Mouse (Mus musculus): Measurements from ENCODE around the gene Anxa9. TPM values are rescaled to one million over a fixed set of nuclear protein-coding genes. Genes with fewer than 3 reads are reported as not detected.
"Not testable (repeated sequence)": the region's sequence is repeated elsewhere in the genome, so short reads cannot be mapped to it uniquely, and the experiment has no call there.

Anxa9 gene
- polyA plus RNA-seq (2014; fragmentation: Nextera tagmentation; extraction: Ambion mirVana), result 5.5 and 6.7 TPM in 2 replicates

DNA sequence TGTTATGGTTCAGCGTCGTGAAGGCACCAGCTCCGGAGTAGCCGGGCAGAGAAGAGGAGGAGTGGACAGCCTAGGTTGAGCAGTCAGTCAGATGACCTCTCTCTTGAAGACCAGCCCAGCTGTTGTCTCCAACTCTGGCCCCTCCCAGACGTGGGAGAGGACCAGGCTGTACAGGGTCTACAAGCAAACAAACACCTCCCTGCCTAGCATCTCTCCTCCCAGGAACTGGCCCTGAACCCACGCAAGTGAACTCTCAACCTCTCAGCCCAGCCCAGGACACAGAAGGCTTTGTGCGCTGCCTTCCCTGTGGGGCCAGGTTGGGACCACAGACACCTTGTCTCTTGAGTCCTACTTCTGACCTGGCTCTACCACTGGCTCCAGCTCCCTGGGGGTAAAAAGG lies at the start of gene Anxa9:
TSS of gene Anxa9 (minus strand) at position 77 of the 400 bp plus-strand sequence.
- ATAC-seq (replicated peaks; ENCODE audit: low FRiP score), result no peak
- Histone ChIP-seq H3K36me3 (ENCODE audit: control insufficient read depth, insufficient read depth, low read length) (peaks cover 4% of the 10 kb centered on the region), H3K27ac (ENCODE audit: low read depth, low read length) (no peak within 1 kb of the TSS), H3K9ac (ENCODE audit: low read depth, low read length) (no peak within 1 kb of the TSS), H3K27me3 (replicated peaks; ENCODE audit: control insufficient read depth, insufficient read depth, low read length) (no peaks in the 10 kb centered on the region), H3K4me2 (no peak within 1 kb of the TSS), H3K4me3 (ENCODE audit: low read depth, low read length) (no peak within 1 kb of the TSS), H3K9me3 (ENCODE audit: control insufficient read depth, low read length) (no peaks in the 10 kb centered on the region), H3K4me1 (replicated peaks; ENCODE audit: control insufficient read depth, insufficient read depth, low read length) (peaks cover 7% of the 10 kb centered on the region)
- DNase-seq (ENCODE audit: low spot score), result no peak
- 64% methylated on average over 7 of the region's 7 CpGs for WGBS

DNA sequence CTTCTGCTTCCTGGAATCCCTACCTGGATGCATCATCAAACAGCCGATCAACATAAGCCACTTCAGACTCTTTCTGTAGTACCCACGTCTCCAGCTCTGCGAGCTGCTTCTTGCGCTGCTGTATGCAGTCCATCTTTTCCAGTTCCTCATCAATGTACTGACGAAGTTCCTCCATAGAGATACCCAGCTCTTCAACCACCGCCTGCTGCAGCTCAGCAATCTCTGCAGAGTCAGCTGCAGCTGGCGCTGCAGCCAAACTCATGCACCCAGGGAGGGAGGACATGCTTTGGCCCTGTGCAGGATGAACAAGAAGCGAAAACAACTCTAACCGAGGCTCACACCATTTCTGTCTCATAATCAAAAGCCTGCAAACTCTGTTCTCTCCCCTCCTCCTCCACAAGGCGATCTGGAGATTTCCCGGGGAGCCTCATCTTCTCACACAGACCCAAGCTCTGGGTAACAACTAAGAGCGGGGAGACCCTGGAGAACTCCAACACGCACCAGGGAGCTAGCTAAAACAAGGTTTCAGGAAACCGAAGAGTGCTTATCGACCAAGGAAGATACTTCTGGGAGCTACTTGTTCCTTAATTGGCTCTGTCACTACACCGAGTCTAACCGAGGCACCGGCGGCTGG lies 49.1 kb upstream of the Anxa9 start:
- not testable (repeated sequence) for H3K9ac ChIP-seq (ENCODE audit: low read depth, low read length); ATAC-seq (replicated peaks; ENCODE audit: low FRiP score)
- WGBS, result 18% methylated on average over 8 of the region's 19 CpGs

DNA sequence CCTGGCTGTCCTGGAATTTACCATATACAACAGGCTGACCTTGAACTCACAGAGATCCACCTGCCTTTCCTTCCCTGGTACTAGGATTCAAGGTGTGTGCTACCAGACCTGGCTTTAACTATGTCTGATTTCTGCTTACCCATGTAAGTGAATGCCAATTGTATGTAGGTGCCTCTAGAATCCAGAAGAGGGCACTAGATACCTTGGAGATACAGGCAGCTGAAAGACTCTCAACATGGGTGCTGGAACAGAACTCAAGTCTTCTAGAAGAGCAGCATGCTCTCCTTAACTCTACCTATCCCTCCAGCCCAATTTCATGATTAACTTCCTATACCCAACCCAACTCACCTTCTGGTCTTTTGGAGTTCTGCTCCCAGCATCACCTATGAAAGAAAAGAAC lies 42.5 kb upstream of the Anxa9 start:
- H3K4me3 ChIP-seq (ENCODE audit: low read depth, low read length), result no peak overlapping the region
- no peak overlapping the region for H3K27ac ChIP-seq (ENCODE audit: low read depth, low read length)
- H3K36me3 ChIP-seq (ENCODE audit: control insufficient read depth, insufficient read depth, low read length), result peaks cover 49% of the 10 kb centered on the region
- ATAC-seq (replicated peaks; ENCODE audit: low FRiP score), result no peak
- no peak for DNase-seq (ENCODE audit: low spot score)
- H3K27me3 ChIP-seq (replicated peaks; ENCODE audit: control insufficient read depth, insufficient read depth, low read length), result no peaks in the 10 kb centered on the region
- H3K9me3 ChIP-seq (ENCODE audit: control insufficient read depth, low read length), result no peaks in the 10 kb centered on the region
- no peak overlapping the region for H3K9ac ChIP-seq (ENCODE audit: low read depth, low read length)
- H3K4me2 ChIP-seq, result no peak overlapping the region
- no peaks in the 10 kb centered on the region for H3K4me1 ChIP-seq (replicated peaks; ENCODE audit: control insufficient read depth, insufficient read depth, low read length)

More for the DNA sequence above, 49.1 kb upstream of the Anxa9 start:
- Histone ChIP-seq H3K4me2 (peak overlapping the region; percentile 52), H3K4me3 (ENCODE audit: low read depth, low read length) (peak overlapping the region; percentile 65)
- not testable (repeated sequence) for H3K9me3 ChIP-seq (ENCODE audit: control insufficient read depth, low read length); H3K27me3 ChIP-seq (replicated peaks; ENCODE audit: control insufficient read depth, insufficient read depth, low read length); H3K4me1 ChIP-seq (replicated peaks; ENCODE audit: control insufficient read depth, insufficient read depth, low read length); H3K36me3 ChIP-seq (ENCODE audit: control insufficient read depth, insufficient read depth, low read length); H3K27ac ChIP-seq (ENCODE audit: low read depth, low read length); DNase-seq (ENCODE audit: low spot score)

GRCm38 (mm10) chr3:95348343-95348742 lies 41.4 kb upstream of the Anxa9 start:
- not testable (repeated sequence) for DNase-seq (ENCODE audit: low spot score); H3K4me1 ChIP-seq (replicated peaks; ENCODE audit: control insufficient read depth, insufficient read depth, low read length); H3K9ac ChIP-seq (ENCODE audit: low read depth, low read length); H3K9me3 ChIP-seq (ENCODE audit: control insufficient read depth, low read length); H3K27me3 ChIP-seq (replicated peaks; ENCODE audit: control insufficient read depth, insufficient read depth, low read length); H3K27ac ChIP-seq (ENCODE audit: low read depth, low read length); H3K4me2 ChIP-seq; H3K4me3 ChIP-seq (ENCODE audit: low read depth, low read length); ATAC-seq (replicated peaks; ENCODE audit: low FRiP score)
- peaks cover 48% of the 10 kb centered on the region for H3K36me3 ChIP-seq (ENCODE audit: control insufficient read depth, insufficient read depth, low read length)
- WGBS, result 92% methylated on average over 5 of the region's 5 CpGs

DNA sequence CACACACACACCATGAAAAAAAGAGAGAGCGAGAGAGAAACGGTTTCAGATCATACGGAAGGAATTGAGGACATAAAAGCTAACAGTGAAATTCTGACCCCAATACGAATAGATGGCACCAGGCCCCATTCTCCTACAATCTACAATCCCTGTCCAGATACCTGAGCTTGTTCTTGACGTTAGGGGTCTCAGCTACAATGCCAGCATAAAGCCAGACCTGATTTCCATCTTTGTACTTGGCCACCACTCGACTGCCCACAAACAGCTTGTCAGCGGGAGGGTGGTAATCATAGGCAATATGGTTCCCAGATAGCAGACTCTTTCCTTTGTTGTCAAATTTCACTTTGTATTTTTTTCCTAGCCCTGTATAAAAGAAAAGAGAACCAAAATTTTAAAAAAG lies 39.5 kb upstream of the Anxa9 start:
- WGBS, result 91% methylated on average over 7 of the region's 7 CpGs
- Histone ChIP-seq H3K4me2 (no peak overlapping the region), H3K4me3 (ENCODE audit: low read depth, low read length) (no peak overlapping the region), H3K27ac (ENCODE audit: low read depth, low read length) (no peak overlapping the region), H3K27me3 (replicated peaks; ENCODE audit: control insufficient read depth, insufficient read depth, low read length) (no peaks in the 10 kb centered on the region), H3K4me1 (replicated peaks; ENCODE audit: control insufficient read depth, insufficient read depth, low read length) (no peaks in the 10 kb centered on the region), H3K9ac (ENCODE audit: low read depth, low read length) (no peak overlapping the region), H3K9me3 (ENCODE audit: control insufficient read depth, low read length) (no peaks in the 10 kb centered on the region), H3K36me3 (ENCODE audit: control insufficient read depth, insufficient read depth, low read length) (peaks cover 49% of the 10 kb centered on the region)
- ATAC-seq (replicated peaks; ENCODE audit: low FRiP score), result no peak
- no peak for DNase-seq (ENCODE audit: low spot score)

DNA sequence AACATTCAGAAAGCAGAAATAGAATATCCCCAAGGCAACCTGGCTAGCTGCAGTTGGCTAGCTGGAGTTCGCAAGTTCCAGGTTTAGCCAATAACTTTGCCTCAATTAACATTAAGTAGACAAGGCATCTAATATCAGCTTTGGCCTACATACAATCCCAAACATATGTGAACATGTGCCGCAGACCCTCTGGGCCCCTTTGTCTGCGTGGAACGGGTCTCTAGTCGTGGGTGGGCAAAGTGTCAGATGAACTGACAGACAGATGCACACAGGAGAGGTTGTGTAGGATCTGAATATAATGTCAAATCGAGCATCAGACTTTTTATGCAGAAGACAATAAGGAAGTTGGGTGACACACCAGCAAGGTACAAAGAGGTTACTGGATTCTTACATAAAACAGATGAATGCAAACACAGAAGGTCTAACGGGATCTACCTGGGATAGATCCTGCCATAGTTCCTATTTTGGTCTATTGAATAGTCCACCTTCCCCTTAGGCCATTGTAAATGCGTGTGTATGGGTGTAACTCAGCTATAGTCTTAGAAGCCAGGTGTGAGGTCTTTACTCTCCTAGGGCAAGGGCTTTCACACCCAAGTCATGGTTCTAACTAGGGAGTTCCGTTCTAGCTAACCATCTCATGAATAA lies 36.5 kb upstream of the Anxa9 start:
- not testable (repeated sequence) for H3K9ac ChIP-seq (ENCODE audit: low read depth, low read length); H3K4me1 ChIP-seq (replicated peaks; ENCODE audit: control insufficient read depth, insufficient read depth, low read length); H3K4me3 ChIP-seq (ENCODE audit: low read depth, low read length); ATAC-seq (replicated peaks; ENCODE audit: low FRiP score); H3K4me2 ChIP-seq; H3K27ac ChIP-seq (ENCODE audit: low read depth, low read length); H3K9me3 ChIP-seq (ENCODE audit: control insufficient read depth, low read length); H3K27me3 ChIP-seq (replicated peaks; ENCODE audit: control insufficient read depth, insufficient read depth, low read length); DNase-seq (ENCODE audit: low spot score)
- peaks cover 57% of the 10 kb centered on the region for H3K36me3 ChIP-seq (ENCODE audit: control insufficient read depth, insufficient read depth, low read length)
- 92% methylated on average over 9 of the region's 9 CpGs for WGBS

- 94% methylated on average over 4 of the region's 4 CpGs for WGBS
- ATAC-seq (replicated peaks; ENCODE audit: low FRiP score), result no peak
These were observed 31.3 kb upstream of the Anxa9 start for GRCm38 (mm10) chr3:95338251-95338650.

DNA sequence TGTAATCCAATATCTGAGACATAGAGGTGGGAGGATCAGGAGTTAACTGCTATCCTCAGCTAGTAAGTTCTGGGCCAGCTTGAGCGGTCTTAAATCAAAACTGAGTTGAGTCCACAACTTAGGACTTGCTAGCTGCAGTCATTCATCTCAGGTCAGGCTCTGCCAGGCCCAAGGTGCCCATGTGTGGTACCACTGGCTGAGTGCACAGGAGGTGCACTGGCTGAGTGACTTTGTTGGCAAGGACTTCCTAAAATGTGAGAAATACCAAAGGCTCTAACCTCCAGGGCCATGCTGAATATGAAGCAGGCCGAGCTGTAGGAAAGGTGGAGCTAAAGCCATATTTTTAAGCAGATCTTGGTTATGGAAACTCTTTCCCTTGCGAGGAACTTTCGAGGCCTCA lies 30.4 kb upstream of the Anxa9 start:
- 92% methylated on average over 4 of the region's 4 CpGs for WGBS
- ATAC-seq (replicated peaks; ENCODE audit: low FRiP score), result no peak
- Histone ChIP-seq H3K4me1 (replicated peaks; ENCODE audit: control insufficient read depth, insufficient read depth, low read length) (no peaks in the 10 kb centered on the region), H3K4me3 (ENCODE audit: low read depth, low read length) (no peak overlapping the region), H3K36me3 (ENCODE audit: control insufficient read depth, insufficient read depth, low read length) (peaks cover 52% of the 10 kb centered on the region), H3K9me3 (ENCODE audit: control insufficient read depth, low read length) (no peaks in the 10 kb centered on the region), H3K27me3 (replicated peaks; ENCODE audit: control insufficient read depth, insufficient read depth, low read length) (no peaks in the 10 kb centered on the region), H3K4me2 (no peak overlapping the region), H3K27ac (ENCODE audit: low read depth, low read length) (no peak overlapping the region), H3K9ac (ENCODE audit: low read depth, low read length) (no peak overlapping the region)
- no peak for DNase-seq (ENCODE audit: low spot score)

More at GRCm38 (mm10) chr3:95338251-95338650, 31.3 kb upstream of the Anxa9 start:
- peaks cover 47% of the 10 kb centered on the region for H3K36me3 ChIP-seq (ENCODE audit: control insufficient read depth, insufficient read depth, low read length)
- H3K4me2 ChIP-seq, result no peak overlapping the region
- H3K9ac ChIP-seq (ENCODE audit: low read depth, low read length), result no peak overlapping the region
- no peak overlapping the region for H3K27ac ChIP-seq (ENCODE audit: low read depth, low read length)
- H3K4me3 ChIP-seq (ENCODE audit: low read depth, low read length), result no peak overlapping the region
- H3K27me3 ChIP-seq (replicated peaks; ENCODE audit: control insufficient read depth, insufficient read depth, low read length), result no peaks in the 10 kb centered on the region
- H3K9me3 ChIP-seq (ENCODE audit: control insufficient read depth, low read length), result no peaks in the 10 kb centered on the region
- no peak for DNase-seq (ENCODE audit: low spot score)
- H3K4me1 ChIP-seq (replicated peaks; ENCODE audit: control insufficient read depth, insufficient read depth, low read length), result no peaks in the 10 kb centered on the region

DNA sequence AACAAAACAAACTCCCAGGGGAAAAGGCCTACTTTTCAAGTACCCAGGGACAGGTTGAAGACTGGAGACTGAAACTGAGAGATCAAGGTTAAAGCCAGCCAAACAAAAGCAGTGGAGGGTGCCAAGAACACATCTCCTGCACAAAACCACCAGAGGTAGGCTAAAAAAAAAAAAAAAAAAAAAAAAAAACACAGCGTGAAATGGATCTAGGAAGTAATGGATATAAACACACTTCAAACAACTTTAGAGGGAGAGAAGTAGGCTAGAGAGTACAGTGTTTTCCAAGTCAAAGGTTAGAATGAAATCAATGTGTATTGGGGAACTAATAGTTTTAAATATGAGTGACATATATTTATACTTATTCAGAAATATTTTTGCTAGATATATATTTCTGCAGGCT lies 24.6 kb upstream of the Anxa9 start:
- H3K4me1 ChIP-seq (replicated peaks; ENCODE audit: control insufficient read depth, insufficient read depth, low read length), result no peaks in the 10 kb centered on the region
- H3K4me2 ChIP-seq, result no peak overlapping the region
- no peak overlapping the region for H3K9ac ChIP-seq (ENCODE audit: low read depth, low read length)
- no peaks in the 10 kb centered on the region for H3K9me3 ChIP-seq (ENCODE audit: control insufficient read depth, low read length)
- 88% methylated on average over 1 of the region's 1 CpGs for WGBS
- DNase-seq (ENCODE audit: low spot score) (no peak), ATAC-seq (replicated peaks; ENCODE audit: low FRiP score) (no peak)
- no peak overlapping the region for H3K27ac ChIP-seq (ENCODE audit: low read depth, low read length)
- H3K4me3 ChIP-seq (ENCODE audit: low read depth, low read length), result no peak overlapping the region
- peaks cover 36% of the 10 kb centered on the region for H3K36me3 ChIP-seq (ENCODE audit: control insufficient read depth, insufficient read depth, low read length)
- H3K27me3 ChIP-seq (replicated peaks; ENCODE audit: control insufficient read depth, insufficient read depth, low read length), result no peaks in the 10 kb centered on the region
